Comparison of ENCODE assay signal across 8 mouse cellular contexts in the genomic region with DNA sequence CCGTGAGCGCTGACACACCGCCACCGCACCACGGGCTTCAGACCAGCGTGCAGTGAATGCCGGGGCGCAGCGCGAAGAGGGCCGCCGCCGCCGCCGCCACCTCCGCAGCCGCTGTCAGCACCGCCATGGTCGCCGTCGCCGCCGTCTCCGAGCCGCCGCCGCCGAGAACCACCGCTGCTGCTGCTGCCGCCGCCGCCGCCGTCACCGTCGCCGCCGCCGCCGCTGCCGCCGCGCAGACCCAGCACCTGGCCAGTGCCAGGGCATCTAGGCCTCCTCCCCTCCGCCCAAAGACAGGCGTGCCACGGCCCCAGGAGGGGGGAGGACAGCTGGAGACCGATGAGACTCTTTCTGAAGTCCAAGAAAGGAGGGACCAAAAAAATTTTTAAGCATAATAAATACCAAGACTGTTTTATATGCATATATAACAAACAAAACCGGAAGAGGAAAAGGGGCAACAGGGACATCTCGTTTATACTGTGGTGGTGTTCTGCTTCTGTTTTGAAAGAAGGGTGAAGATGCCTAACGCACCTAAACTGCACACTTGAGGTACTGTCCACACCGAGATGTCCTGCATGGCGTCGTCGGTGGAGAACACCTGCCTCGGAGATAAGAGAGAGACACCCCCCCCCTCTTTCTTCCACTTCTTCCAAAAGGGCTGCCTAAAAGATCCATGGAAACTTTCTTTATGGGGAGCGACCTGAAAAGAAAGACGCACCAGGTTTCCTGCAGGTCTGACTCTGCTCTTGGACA. TPM values are rescaled to one million over a fixed set of nuclear protein-coding genes. Genes with fewer than 3 reads are reported as not detected.
DNase-seq lines count a peak whose midpoint lies in the region; ATAC-seq and TF ChIP-seq lines count a peak whose summit lies in the region.

No protein-coding gene starts in this region.

- no peak for TF ChIP-seq EP300 in heart, postnatal 0 days (IDR thresholded peaks at IDR 0.05; ENCODE audit: low read depth)

- no peaks in the 10 kb centered on the region for H3K36me3 ChIP-seq in heart, postnatal 0 days (replicated peaks; ENCODE audit: control insufficient read depth, insufficient read depth, low read length)
- peaks cover 23% of the 10 kb centered on the region for H3K36me3 ChIP-seq in hindbrain, embryonic 12.5 days
- peaks cover 23% of the 10 kb centered on the region for H3K36me3 ChIP-seq in midbrain, embryonic 13.5 days

- TF ChIP-seq POLR2A in cortical plate, adult 2 months (IDR thresholded peaks at IDR 0.05; ENCODE audit: extremely low read depth, insufficient read depth, low read length) = no peak

- 2% methylated on average over 35 of the region's 57 CpGs for WGBS in heart, postnatal 0 days
- under 1% methylated on average over 43 of the region's 57 CpGs for WGBS in hindbrain, embryonic 12.5 days
- under 1% methylated on average over 54 of the region's 57 CpGs for WGBS in midbrain, embryonic 13.5 days

- TF ChIP-seq CTCF in heart, postnatal 0 days (IDR thresholded peaks at IDR 0.05; ENCODE audit: low read depth) = no peak
- no peak for TF ChIP-seq CTCF in cortical plate, adult 2 months (IDR thresholded peaks at IDR 0.05; ENCODE audit: extremely low read depth, insufficient read depth, low read length)

- DNase-seq in heart, postnatal 0 days (ENCODE audit: low spot score) = no peak
- no peak for DNase-seq in heart, postnatal 36 days
- no peak for DNase-seq in urinary bladder, postnatal 36 days (ENCODE audit: low spot score in 2 of 2)

- H3K4me3 ChIP-seq in heart, postnatal 0 days (ENCODE audit: low read depth, low read length) = peak overlapping the region; percentile 53
- H3K4me3 ChIP-seq in cortical plate, adult 2 months (ENCODE audit: insufficient read depth, low read length) = peak overlapping the region; percentile 93
- H3K4me3 ChIP-seq in hindbrain, embryonic 12.5 days = peak overlapping the region; percentile 97
- H3K4me3 ChIP-seq in midbrain, embryonic 13.5 days (replicated peaks) = peak overlapping the region; percentile 96

- peaks cover 92% of the 10 kb centered on the region for H3K27me3 ChIP-seq in heart, postnatal 0 days (ENCODE audit: control insufficient read depth, insufficient read depth, low read length)
- H3K27me3 ChIP-seq in hindbrain, embryonic 12.5 days = 0 out of 2 replicates have a peak, but pooled peaks cover 3% of the 10 kb centered on the region
- H3K27me3 ChIP-seq in midbrain, embryonic 13.5 days = no peaks in the 10 kb centered on the region

- H3K27ac ChIP-seq in heart, postnatal 0 days (ENCODE audit: low read depth) = no peak overlapping the region
- peak overlapping the region; percentile 97 for H3K27ac ChIP-seq in cortical plate, adult 2 months (ENCODE audit: insufficient read depth, low read length)
- H3K27ac ChIP-seq in hindbrain, embryonic 12.5 days = peak overlapping the region; percentile 100
- H3K27ac ChIP-seq in midbrain, embryonic 13.5 days = peak overlapping the region; percentile 100

- no peak for ATAC-seq in heart, postnatal 0 days (ENCODE audit: insufficient read depth, low read depth)
- no peak for ATAC-seq in hindbrain, embryonic 12.5 days (ENCODE audit: low FRiP score)
- no peak for ATAC-seq in midbrain, embryonic 13.5 days
- no peak for ATAC-seq in inflammation-experienced regulatory T-cells, adult 6 months
- ATAC-seq in cerebellum, adult (ENCODE audit: insufficient number of reproducible peaks, low FRiP score, low TSS enrichment) = no peak

- intact Hi-C loops in heart, postnatal 36 days (cut with DNase I) = loop anchor here (10.0 kb wide), 2 partner anchors 156 to 454 kb away; a partner anchor contains a TSS

- peak overlapping the region; percentile 83 for H3K4me2 ChIP-seq in heart, postnatal 0 days (ENCODE audit: low read depth, low read length)
- peak overlapping the region; percentile 97 for H3K4me2 ChIP-seq in hindbrain, embryonic 12.5 days (replicated peaks)
- H3K4me2 ChIP-seq in midbrain, embryonic 13.5 days (replicated peaks) = peak overlapping the region; percentile 91

- no peaks in the 10 kb centered on the region for H3K9me3 ChIP-seq in heart, postnatal 0 days (replicated peaks; ENCODE audit: control insufficient read depth, low read length)
- no peaks in the 10 kb centered on the region for H3K9me3 ChIP-seq in hindbrain, embryonic 12.5 days (replicated peaks)
- no peaks in the 10 kb centered on the region for H3K9me3 ChIP-seq in midbrain, embryonic 13.5 days

- peaks cover 20% of the 10 kb centered on the region for H3K4me1 ChIP-seq in heart, postnatal 0 days (ENCODE audit: control insufficient read depth, insufficient read depth)
- no peaks in the 10 kb centered on the region; the same call in 1 of the 2 replicates for H3K4me1 ChIP-seq in cortical plate, adult 2 months (ENCODE audit: control insufficient read depth, insufficient read depth, low read length)
- peaks cover 15% of the 10 kb centered on the region for H3K4me1 ChIP-seq in hindbrain, embryonic 12.5 days
- peaks cover 26% of the 10 kb centered on the region for H3K4me1 ChIP-seq in midbrain, embryonic 13.5 days (replicated peaks)

- no peak overlapping the region for H3K9ac ChIP-seq in heart, postnatal 0 days (replicated peaks; ENCODE audit: low read depth, low read length)
- peak overlapping the region; percentile 100 for H3K9ac ChIP-seq in hindbrain, embryonic 12.5 days
- peak overlapping the region; percentile 100 for H3K9ac ChIP-seq in midbrain, embryonic 13.5 days (replicated peaks)

RNA-seq across cellular contexts. Expression of a gene that starts 3.2 kb away (rescaled TPM):
- total RNA-seq in heart, postnatal 0 days (2014; rRNA removed; ENCODE audit: low replicate concordance) = not detected in 2 replicates
- not detected in 2 replicates for polyA plus RNA-seq in heart, postnatal 0 days (2015; fragmentation: Nextera tagmentation; extraction: Ambion mirVana)
- not detected for total RNA-seq in heart, postnatal 36 days (2021)
- 37.5 and 39.1 TPM in 2 replicates for polyA plus RNA-seq in cortical plate, adult 2 months (2012; rRNA removed)
- 28.8 and 29.2 TPM in 2 replicates for polyA plus RNA-seq in hindbrain, embryonic 12.5 days (2016; fragmentation: Nextera tagmentation; extraction: Ambion mirVana)
- polyA plus RNA-seq in midbrain, embryonic 13.5 days (2015; fragmentation: Nextera tagmentation; extraction: Ambion mirVana) = 28.2 and 28.4 TPM in 2 replicates
- polyA plus RNA-seq in inflammation-experienced regulatory T-cells, adult 6 months (2017; shearing (Covaris generic)) = not detected

Comparison
In these comparisons a context has a peak if more than half of its experiments do, and no peak if none do; other contexts are left out.
1. RNA of a gene that starts 3.2 kb away (polyA plus RNA-seq): 37.5 to 39.1 TPM in cortical plate, adult 2 months, 28.8 to 29.2 TPM in hindbrain, embryonic 12.5 days and 28.2 to 28.4 TPM in midbrain, embryonic 13.5 days; not detected in heart, postnatal 0 days and not detected in inflammation-experienced regulatory T-cells, adult 6 months; every median in the first group is over 10 times any median in the second.
2. Peak in every context shown above with its lines, with median percentiles within 50 percentile points of each other: H3K4me2 ChIP-seq and H3K4me3 ChIP-seq.